Mouse (Mus musculus) liver, adult 2 months (tissue): Measurements from ENCODE around the gene Gm10337.

Experiments used
- CTCF ChIP-seq: fragments of 200-500 bp; IDR thresholded peaks from 2 replicates; pipeline ENCODE4 v1.5.1; 2011; ENCODE audit warnings: low read depth, low read length, control low read depth
- POLR2A ChIP-seq: fragments of 200-500 bp; IDR thresholded peaks from 2 replicates; pipeline ENCODE4 v1.6.1; 2011; ENCODE audit warnings: low read length, control low read depth; ENCODE audit not compliant: insufficient read depth; ENCODE audit errors: extremely low read depth

- no peak for TF ChIP-seq POLR2A
- TF ChIP-seq CTCF: no peak
Measured at GRCm38 (mm10) chr15:102506464-102506830, 2.9 kb downstream of the Gm10337 start.
